Mouse (Mus musculus): ENCODE measurements around the gene Zfhx3.

Zfhx3 gene

DNA sequence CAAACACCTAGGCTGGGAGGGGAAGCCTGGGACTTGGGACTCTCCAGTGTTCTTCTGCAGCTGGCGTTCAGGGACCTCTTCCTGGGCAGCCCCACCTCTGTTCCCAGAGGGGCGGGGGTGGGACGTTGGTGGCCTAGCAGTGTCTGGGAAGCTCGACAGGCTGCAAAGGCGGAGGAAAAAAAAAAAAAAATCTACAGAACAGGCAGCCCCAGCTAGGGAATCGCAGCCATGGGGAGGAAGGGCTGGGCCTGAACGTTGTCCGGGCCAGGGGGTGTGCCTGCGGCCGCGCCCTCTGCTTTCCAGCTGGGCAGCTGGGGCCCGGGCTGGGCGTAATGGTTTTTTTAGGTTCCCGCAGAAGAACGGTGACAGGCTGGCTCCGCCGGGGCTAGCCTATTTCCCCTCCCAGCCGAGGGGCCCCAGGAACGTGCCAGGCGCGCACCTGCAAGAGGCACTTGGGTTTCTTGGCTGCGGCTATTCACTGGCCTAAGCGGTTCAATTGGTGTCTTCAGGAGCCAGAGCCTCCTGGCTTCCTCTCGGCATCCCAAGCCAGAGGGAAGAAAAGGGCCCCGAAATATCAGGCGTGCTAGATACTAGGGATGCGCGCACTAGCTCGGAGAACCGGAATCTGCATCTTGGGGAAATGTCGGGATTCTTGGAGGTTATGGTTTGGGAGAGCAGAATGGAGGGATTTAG lies 753.6 kb downstream of the Zfhx3 start:
- no peak for DNase-seq (ENCODE audit: extremely low spot score, low read depth, low spot score)

GRCm38 (mm10) chr8:108696631-108697410 lies 754.4 kb downstream of the Zfhx3 start:
- no peak for DNase-seq (ENCODE audit: extremely low spot score, low read depth, low spot score)

DNA sequence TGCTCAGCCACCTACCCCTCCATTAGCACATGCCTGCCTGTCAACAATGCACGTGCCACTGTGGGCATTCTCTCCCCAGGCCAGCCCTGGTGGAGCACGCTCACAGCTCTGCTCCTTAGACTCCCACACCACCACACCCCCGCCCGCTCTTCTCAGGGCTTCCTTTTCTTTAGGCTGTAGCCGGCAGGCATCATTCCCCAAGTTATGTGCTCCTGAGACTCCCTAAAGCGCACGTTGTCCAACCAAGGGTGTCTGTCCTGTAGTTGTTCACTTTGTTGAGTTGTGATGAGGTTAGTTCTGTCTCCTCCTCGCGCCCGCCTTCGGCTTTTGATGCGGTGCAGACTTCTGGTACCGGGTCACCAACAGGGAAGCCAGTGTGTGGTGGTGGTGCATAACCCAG lies 755.1 kb downstream of the Zfhx3 start:
- no peak for DNase-seq (ENCODE audit: extremely low spot score, low read depth, low spot score)

DNA sequence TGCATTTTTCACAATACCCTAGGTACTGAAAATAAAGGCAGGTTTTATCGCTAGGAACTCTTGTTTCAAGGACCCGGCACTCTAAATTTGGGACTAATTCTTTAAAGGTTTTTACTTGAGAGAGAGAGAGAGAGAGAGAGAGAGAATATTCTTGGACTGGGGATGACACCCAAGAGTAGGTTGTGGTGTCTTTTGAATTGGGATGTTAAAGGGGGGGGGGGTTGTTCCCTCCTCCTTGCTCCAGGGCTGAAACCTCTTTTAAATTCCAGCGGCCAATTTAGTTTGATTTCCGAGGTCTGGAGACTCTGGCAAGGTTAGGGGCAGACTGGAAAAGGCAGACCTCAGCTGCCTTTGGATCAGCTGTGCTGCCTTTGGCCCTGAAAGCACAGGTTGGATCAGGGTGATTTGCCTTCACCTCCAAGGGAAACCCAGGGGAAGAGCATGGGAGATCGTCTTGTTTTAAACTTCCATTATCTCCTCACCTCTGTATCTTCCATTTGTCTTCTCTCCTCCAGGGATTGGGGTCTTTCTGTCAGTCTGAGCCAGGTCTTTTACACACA lies 755.7 kb downstream of the Zfhx3 start:
- no peak for DNase-seq (ENCODE audit: extremely low spot score, low read depth, low spot score)

DNA sequence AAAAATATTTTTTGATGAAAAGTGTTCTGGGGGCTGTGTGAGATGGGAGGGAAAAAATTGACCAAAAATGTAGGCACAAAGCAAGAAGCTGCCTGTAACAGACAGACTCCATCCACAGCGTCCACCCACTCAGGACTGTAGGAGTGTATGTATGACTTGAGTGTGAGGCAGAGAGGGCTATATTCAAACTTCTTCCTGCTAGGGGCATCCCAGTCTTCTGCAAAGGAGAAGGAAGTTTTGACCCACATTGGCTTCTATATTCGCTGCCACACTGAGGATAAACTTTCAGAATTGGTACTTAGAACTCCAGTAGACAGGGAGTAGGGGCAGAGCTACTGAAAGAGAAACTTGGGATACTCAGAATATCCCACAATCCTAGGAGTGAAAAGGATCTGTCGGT lies 756.6 kb downstream of the Zfhx3 start:
- DNase-seq (ENCODE audit: extremely low spot score, low read depth, low spot score), result no peak

GRCm38 (mm10) chr8:108699454-108700345 lies 757.3 kb downstream of the Zfhx3 start:
- DNase-seq (ENCODE audit: extremely low spot score, low read depth, low spot score), result no peak

DNA sequence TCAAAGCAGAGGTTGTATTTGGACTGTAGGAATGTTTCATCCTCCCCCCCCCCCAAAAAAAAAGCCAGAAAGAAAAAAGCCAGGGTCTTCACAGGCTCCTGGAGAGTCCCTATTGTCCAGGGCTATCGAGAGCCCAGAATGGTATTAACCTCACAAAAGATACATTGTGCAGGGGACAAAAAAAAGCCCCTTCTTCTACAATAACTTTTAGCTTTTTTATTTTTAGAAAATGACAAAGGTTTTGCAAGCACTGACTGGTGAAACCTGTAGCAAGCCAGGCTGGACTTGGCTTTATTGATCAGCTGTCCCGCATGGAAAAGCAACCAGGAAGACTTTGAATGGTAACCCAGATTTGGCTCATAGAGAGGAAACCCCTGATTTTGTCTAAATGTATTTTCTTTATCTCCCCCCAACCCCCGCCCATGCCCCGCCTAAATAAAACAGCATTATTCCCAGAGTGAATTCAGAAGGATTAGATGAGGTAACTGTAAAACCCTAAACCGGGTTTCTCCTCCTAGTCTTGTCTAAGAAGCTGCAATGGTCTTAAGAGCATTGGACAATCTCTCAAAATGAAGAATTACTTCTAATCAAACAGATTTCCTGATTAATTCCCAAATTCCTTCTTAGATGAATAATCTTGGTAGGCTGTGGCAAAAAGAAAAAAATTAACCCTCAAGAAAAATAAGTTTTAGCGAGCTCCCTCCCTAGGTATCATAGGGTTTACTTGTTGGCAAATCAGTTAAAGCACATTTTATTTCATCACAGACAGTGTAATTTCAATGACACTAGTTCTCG lies 759.1 kb downstream of the Zfhx3 start:
- DNase-seq (ENCODE audit: extremely low spot score, low read depth, low spot score), result no peak

GRCm38 (mm10) chr8:108702201-108702600 lies 759.8 kb downstream of the Zfhx3 start:
- DNase-seq (ENCODE audit: extremely low spot score, low read depth, low spot score), result no peak

GRCm38 (mm10) chr8:108705751-108706150 lies 763.3 kb downstream of the Zfhx3 start:
- no peak for DNase-seq (ENCODE audit: extremely low spot score, low read depth, low spot score)

- DNase-seq (ENCODE audit: extremely low spot score, low read depth, low spot score), result no peak
Measured at GRCm38 (mm10) chr8:108706491-108706847, 764.0 kb downstream of the Zfhx3 start.

GRCm38 (mm10) chr8:108706848-108707541 lies 764.6 kb downstream of the Zfhx3 start:
- DNase-seq (ENCODE audit: extremely low spot score, low read depth, low spot score), result no peak

DNA sequence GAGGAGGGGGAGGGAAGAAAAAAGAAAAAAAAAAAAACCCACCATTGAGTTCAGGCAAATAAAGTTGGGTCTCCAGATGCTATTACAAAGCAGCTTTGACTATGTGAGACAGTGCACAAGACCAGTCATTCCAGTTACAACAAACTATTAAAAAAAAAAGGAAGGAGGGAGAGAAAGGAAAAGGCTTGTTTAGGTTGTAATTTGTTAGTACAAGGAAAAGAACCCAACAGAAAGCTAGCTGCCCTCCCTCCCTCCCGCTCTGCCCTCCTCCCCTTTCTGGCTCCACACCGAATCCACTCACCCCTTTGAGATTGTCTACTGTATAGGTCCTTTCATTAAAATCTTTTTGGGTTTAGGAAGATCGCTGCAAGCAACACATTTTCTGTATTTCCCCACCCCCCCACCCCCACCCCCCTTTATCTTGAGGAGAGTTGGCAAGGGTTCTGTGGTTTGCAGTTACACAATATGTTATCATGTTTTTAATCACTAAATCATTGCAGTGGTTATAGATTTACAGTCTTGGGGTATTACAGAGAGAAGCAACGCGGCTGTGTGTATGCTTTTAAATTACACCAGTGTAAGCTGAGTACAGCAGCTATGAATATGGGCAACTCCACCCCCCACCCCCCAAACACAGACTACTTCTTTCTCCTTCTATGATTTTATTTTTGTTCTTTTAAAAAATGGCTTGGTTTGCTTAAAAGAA lies 765.3 kb downstream of the Zfhx3 start:
- no peak for DNase-seq (ENCODE audit: extremely low spot score, low read depth, low spot score)

DNA sequence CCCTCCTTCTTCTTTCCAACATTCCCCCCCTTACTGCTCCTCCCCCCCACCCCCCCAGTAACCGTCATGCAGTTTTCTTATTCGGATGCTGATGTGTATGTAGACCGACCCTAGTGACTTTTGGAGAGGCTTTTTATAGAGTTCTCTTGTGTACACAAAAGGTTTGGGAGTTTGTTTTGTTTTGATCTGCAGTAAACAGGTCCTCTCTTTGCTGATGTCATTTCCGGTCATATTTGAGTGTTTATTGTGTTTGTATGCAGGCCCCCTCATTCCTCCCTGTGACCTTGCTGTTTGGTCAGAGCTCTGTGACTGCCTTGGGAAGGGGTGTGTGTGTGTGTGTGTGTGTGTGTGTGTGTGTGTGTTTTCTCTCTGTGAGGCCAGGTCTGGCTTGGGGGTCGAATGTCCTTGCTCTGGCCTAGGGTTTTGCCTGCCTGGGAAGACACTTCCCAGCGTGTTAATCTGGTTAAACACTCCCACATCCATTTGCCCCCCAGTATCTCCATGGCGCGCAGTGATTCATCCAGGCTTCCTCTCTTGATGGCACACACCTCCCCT lies 766.5 kb downstream of the Zfhx3 start:
- no peak for DNase-seq (ENCODE audit: extremely low spot score, low read depth, low spot score)

GRCm38 (mm10) chr8:108709441-108709840 lies 767.0 kb downstream of the Zfhx3 start:
- DNase-seq (ENCODE audit: extremely low spot score, low read depth, low spot score), result no peak

DNA sequence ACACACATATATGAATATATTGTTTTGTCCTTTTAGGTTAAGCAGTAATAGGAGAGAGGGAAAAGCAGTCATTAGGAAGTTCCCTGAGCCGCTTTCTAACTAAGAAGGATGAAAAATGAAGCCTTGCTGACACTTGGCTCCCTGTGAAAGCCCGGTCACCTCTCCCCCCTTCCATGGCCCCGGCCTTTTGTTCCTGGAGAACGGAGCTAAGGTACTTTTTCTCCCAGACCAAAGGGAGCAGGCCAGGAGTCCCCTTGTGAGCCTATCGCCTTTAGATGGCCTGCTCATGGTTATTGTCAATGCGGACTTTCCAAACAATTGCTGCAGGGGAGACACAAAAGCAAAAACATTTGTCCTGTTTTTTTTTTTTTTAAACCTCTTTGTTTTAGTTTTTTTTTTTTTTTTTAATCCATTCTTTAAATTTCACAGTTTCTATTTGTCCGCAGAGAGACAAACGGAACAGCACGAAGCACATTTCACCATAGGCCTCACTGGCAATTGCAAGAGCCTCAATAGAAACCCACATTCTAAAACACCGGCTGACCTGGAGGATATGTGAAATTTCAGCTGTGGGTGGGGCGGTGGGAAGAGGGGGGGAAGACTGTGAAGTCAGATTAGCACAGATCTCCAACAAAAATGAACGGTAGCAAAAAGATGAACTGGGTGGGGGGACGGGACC lies 767.6 kb downstream of the Zfhx3 start:
- no peak for DNase-seq (ENCODE audit: extremely low spot score, low read depth, low spot score)

DNA sequence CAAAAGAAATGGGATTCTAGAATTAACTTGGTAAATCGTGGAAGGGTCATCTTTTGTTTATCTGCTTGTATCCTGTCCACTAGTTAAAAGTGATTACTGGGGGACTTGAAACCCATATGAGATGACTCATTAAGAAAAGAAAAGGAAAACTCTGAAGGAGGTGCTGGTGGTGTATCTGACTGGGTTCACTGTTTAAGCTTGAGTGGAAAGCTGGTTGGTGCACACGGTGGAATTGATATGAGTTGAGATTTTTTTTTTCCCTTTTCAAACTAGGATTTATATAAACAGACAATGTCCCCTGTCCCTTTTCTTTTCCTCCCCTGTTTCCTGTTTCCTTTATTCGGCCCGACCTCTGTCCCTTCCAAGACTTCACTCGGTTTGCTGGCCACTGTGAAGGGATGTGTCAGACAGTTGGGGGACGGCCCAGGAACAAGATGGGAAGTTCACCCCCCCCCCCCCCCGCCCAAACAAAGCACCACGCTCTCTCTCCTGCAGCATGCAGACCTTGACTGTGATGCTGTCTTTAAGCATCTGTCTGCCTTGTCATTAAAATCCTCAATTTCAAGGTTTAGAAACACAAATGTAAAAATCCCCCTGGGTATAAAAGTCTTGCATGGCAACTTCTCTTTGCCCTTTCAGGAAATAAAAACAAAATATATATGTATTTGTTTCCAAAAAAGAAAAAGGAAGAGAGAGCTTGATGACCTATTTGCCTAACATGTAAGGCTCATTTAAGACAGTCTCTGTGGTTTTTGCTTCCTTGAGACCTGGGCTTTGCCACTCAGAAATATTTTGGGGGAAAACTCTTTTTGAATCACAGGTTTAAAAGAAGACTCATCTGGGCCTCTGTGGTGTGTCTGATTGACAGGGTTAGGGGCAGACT lies 768.4 kb downstream of the Zfhx3 start:
- no peak for DNase-seq (ENCODE audit: extremely low spot score, low read depth, low spot score)

GRCm38 (mm10) chr8:108711490-108711793 lies 769.0 kb downstream of the Zfhx3 start:
- DNase-seq (ENCODE audit: extremely low spot score, low read depth, low spot score), result no peak

- no peak for DNase-seq (ENCODE audit: extremely low spot score, low read depth, low spot score)
Measured at GRCm38 (mm10) chr8:108712001-108712411, 769.6 kb downstream of the Zfhx3 start.
